Mouse (Mus musculus) erythroblast, adult 5-6 weeks (primary cell): ENCODE data around the gene Wbp4. TPM values are rescaled to one million over a fixed set of nuclear protein-coding genes. Genes with fewer than 3 reads are reported as not detected.

Source experiments
- total RNA-seq, 2 experiments: library from RNA; stranded (forward) in 1 of 2; stranded (reverse) in 1 of 2; fragments of 150-400 nt in 1 of 2; fragments of 200-764, 138-1000 nt in 1 of 2; gene quantifications; 2 replicates each; pipeline versions ENCODE4 v1.2.3 to v1.2.4; 2015 to 2017; ENCODE audit warnings: low replicate concordance in 2 of 2

Wbp4 gene
- total RNA-seq, 2 experiments from 2014 or later, result 12.1 to 30.7 TPM

Other genes with a start within 250 kb of the Wbp4 start
- not detected in 2 replicates for gene Zfp957, start 234.2 kb downstream of the Wbp4 start, total RNA-seq (2015; ENCODE audit: low replicate concordance)
- not detected in 2 replicates for gene Zfp957, start 234.2 kb downstream of the Wbp4 start, total RNA-seq (2017; ENCODE audit: low replicate concordance)
- 63.7 and 78.6 TPM in 2 replicates for gene Rgcc, start 179.9 kb downstream of the Wbp4 start, total RNA-seq (2015; ENCODE audit: low replicate concordance)
- 55.2 and 86.4 TPM in 2 replicates for gene Rgcc, start 179.9 kb downstream of the Wbp4 start, total RNA-seq (2017; ENCODE audit: low replicate concordance)
- gene Naa16, start 90.7 kb downstream of the Wbp4 start, total RNA-seq (2015; ENCODE audit: low replicate concordance), result 14.2 and 16.7 TPM in 2 replicates
- 12.1 and 13.4 TPM in 2 replicates for gene Naa16, start 90.7 kb downstream of the Wbp4 start, total RNA-seq (2017; ENCODE audit: low replicate concordance)
- gene Mtrf1, start 83.7 kb downstream of the Wbp4 start, total RNA-seq (2015; ENCODE audit: low replicate concordance), result 0.96 and 1.0 TPM in 2 replicates
- 1.3 and 2.9 TPM in 2 replicates for gene Mtrf1, start 83.7 kb downstream of the Wbp4 start, total RNA-seq (2017; ENCODE audit: low replicate concordance)
- 9.2 and 10.2 TPM in 2 replicates for gene Kbtbd7, start 55.0 kb downstream of the Wbp4 start, total RNA-seq (2015; ENCODE audit: low replicate concordance)
- 10.5 and 11.4 TPM in 2 replicates for gene Kbtbd7, start 55.0 kb downstream of the Wbp4 start, total RNA-seq (2017; ENCODE audit: low replicate concordance)
- 0.96 and 2.1 TPM in 2 replicates for gene Kbtbd6, start 29.7 kb downstream of the Wbp4 start, total RNA-seq (2015; ENCODE audit: low replicate concordance)
- gene Kbtbd6, start 29.7 kb downstream of the Wbp4 start, total RNA-seq (2017; ENCODE audit: low replicate concordance), result 2.6 and 3.6 TPM in 2 replicates
- 38.8 and 45.6 TPM in 2 replicates for gene Elf1, start 326 bp downstream of the Wbp4 start, total RNA-seq (2015; ENCODE audit: low replicate concordance)
- 83.8 and 92.9 TPM in 2 replicates for gene Elf1, start 326 bp downstream of the Wbp4 start, total RNA-seq (2017; ENCODE audit: low replicate concordance)
- gene Sugt1, start 106.2 kb upstream of the Wbp4 start, total RNA-seq (2015; ENCODE audit: low replicate concordance), result 46.9 and 56.4 TPM in 2 replicates
- 30.9 and 44.0 TPM in 2 replicates for gene Sugt1, start 106.2 kb upstream of the Wbp4 start, total RNA-seq (2017; ENCODE audit: low replicate concordance)
- 2.9 TPM in 1 of 2 replicates, not detected in the other for gene Cnmd, start 180.7 kb upstream of the Wbp4 start, total RNA-seq (2015; ENCODE audit: low replicate concordance)
- gene Cnmd, start 180.7 kb upstream of the Wbp4 start, total RNA-seq (2017; ENCODE audit: low replicate concordance), result 2.4 TPM in 1 of 2 replicates, not detected in the other